Mouse (Mus musculus): ENCODE measurements at regions not wholly inside any gene's neighbourhood (a gene's known extent, or its start where the extent isn't known, plus 50 kb on each side); places are given as distances from the start of the nearest gene placed in this dataset.

DNA sequence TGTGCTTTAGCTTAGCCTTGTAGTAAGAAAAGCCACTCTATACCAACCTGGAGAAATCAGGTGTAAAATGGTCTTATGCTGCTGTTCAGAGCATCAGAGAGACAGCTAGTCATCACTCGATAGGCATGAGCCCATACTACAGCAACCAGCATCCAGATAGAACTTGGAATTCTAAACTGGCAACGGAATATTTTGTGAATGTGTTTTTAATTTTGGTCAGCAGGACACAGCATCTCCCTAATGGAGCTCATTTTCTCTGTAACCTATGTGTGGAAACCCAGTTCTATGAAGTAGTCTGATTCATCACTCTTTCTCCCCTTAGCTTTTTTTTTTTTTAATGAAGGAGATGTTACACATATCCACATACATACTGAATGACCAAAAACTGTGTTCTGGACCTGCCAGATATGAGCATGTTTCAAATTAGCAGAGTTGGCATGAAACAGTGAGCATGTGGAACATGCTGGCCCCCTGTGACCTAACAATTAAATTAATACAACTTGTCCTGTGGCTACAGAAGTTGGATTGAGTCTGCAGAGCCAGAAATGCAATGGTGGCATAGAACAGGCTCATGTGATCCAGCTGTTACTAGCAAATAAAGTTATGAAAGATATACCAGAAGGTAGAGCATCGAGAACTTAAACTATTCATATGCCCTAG is 160.5 kb downstream of the Gipc2 start:
- H3K9me3 ChIP-seq (ENCODE audit: control insufficient read depth, low read length): no peaks in the 10 kb centered on the region
- no peaks in the 10 kb centered on the region for H3K36me3 ChIP-seq (replicated peaks; ENCODE audit: control insufficient read depth, insufficient read depth)
- DNase-seq (ENCODE audit: low spot score) (no peak), ATAC-seq (ENCODE audit: low FRiP score) (no peak)
- H3K27ac ChIP-seq: no peak overlapping the region
- 89% methylated on average over 3 of the region's 3 CpGs for WGBS
- H3K27me3 ChIP-seq (ENCODE audit: control insufficient read depth, insufficient read depth, low read length): no peaks in the 10 kb centered on the region
- no peaks in the 10 kb centered on the region for H3K4me1 ChIP-seq (replicated peaks; ENCODE audit: control insufficient read depth, insufficient read depth, low read length)
- H3K4me3 ChIP-seq (replicated peaks; ENCODE audit: low read length): no peak overlapping the region
- H3K4me2 ChIP-seq (replicated peaks): no peak overlapping the region
- no peak overlapping the region for H3K9ac ChIP-seq

DNA sequence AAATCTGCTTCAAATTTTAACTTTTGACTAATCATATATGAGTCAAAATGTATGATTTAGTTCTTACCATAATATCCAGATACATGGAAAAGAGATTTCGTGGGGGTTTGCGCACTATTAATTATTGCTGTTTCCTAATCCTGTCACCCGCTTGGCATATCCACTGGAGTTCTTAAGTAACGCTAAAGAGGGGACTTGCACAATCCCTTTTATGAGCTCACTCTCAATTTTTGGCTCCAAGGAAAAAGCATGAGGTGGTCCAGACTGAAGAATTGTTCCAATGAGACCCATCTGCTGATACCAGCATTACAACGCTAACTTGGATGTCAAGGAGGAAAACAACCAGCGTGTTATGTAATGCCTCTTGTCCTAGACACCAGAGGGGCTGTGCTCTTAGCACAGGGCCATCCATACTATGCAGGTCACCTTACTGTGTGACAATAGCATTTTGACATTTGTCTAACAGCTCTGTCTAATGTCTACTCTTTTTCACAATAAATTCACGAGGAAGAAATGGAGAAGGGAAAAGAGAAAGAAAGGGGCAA is 161.5 kb downstream of the Gipc2 start:
- ATAC-seq (ENCODE audit: low FRiP score): no peak
- no peaks in the 10 kb centered on the region for H3K27me3 ChIP-seq (ENCODE audit: control insufficient read depth, insufficient read depth, low read length)
- H3K4me3 ChIP-seq (replicated peaks; ENCODE audit: low read length): no peak overlapping the region
- no peaks in the 10 kb centered on the region for H3K36me3 ChIP-seq (replicated peaks; ENCODE audit: control insufficient read depth, insufficient read depth)
- DNase-seq (ENCODE audit: low spot score): no peak
- no peak overlapping the region for H3K27ac ChIP-seq
- no peaks in the 10 kb centered on the region for H3K9me3 ChIP-seq (ENCODE audit: control insufficient read depth, low read length)
- H3K4me2 ChIP-seq (replicated peaks): no peak overlapping the region
- H3K4me1 ChIP-seq (replicated peaks; ENCODE audit: control insufficient read depth, insufficient read depth, low read length): no peaks in the 10 kb centered on the region
- 91% methylated on average over 7 of the region's 7 CpGs for whole genome bisulfite sequencing
- H3K9ac ChIP-seq: no peak overlapping the region

DNA sequence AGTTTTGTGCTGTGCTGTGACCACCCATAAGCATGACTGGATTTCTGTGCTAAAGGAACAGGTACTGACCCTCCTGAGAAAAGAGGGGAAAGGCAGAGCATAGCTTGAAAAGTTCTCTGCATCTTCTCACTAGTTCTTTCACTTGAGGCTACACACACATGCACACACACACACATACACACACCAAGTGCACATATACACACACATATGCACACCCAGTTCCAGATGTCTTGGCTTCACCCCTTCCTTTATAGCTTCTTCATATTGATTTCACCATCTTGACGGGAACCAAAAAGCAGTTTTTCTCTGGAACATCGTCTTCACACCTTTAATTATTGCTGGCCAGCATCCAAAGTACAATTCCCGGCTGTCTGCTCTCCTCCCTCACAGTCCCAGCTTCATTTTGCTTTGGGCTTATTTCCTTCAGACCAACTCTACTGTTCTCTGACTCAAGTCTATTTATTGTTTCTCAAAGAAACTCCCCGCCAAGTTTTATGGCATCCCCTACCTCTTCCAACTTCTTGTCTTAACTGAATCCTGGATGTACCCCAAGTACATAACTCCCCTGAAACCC is 160.2 kb upstream of the Ptgfr start:
- H3K4me1 ChIP-seq (replicated peaks; ENCODE audit: control insufficient read depth, insufficient read depth, low read length): no peaks in the 10 kb centered on the region
- ATAC-seq (ENCODE audit: low FRiP score): no peak

DNA sequence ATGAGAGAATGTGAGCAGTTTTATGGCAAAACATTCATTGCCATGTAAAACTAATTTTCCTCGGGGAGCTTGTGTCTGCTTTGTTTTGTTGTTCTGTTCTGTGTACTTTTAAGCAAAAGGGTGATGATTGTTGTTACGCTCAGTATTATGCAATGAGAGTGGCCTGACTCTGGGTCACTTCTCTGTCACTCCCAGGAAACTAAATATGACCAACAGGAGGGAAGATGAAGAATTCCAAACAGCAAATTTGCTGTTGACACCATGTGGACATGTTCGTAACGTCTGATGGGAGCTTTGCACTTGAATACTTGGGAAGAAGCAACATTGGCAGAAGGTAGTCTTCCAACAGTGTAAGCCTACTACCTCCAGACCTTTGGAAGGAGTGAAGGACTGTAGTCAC is 159.7 kb upstream of the Ptgfr start:
- H3K36me3 ChIP-seq (replicated peaks; ENCODE audit: control insufficient read depth, insufficient read depth): no peaks in the 10 kb centered on the region
- H3K4me3 ChIP-seq (replicated peaks; ENCODE audit: low read length): no peak overlapping the region
- H3K27ac ChIP-seq: no peak overlapping the region
- WGBS: 88% methylated on average over 4 of the region's 4 CpGs
- no peaks in the 10 kb centered on the region for H3K9me3 ChIP-seq (ENCODE audit: control insufficient read depth, low read length)
- no peaks in the 10 kb centered on the region for H3K4me1 ChIP-seq (replicated peaks; ENCODE audit: control insufficient read depth, insufficient read depth, low read length)
- DNase-seq (ENCODE audit: low spot score) (no peak), ATAC-seq (ENCODE audit: low FRiP score) (no peak)
- H3K9ac ChIP-seq: no peak overlapping the region
- H3K27me3 ChIP-seq (ENCODE audit: control insufficient read depth, insufficient read depth, low read length): no peaks in the 10 kb centered on the region
- H3K4me2 ChIP-seq (replicated peaks): no peak overlapping the region

More for the DNA sequence above, 160.2 kb upstream of the Ptgfr start:
- Histone ChIP-seq H3K27me3 (ENCODE audit: control insufficient read depth, insufficient read depth, low read length) (no peaks in the 10 kb centered on the region), H3K36me3 (replicated peaks; ENCODE audit: control insufficient read depth, insufficient read depth) (no peaks in the 10 kb centered on the region), H3K9ac (no peak overlapping the region), H3K9me3 (ENCODE audit: control insufficient read depth, low read length) (no peaks in the 10 kb centered on the region), H3K4me2 (replicated peaks) (no peak overlapping the region), H3K4me3 (replicated peaks; ENCODE audit: low read length) (no peak overlapping the region), H3K27ac (no peak overlapping the region)
- DNase-seq (ENCODE audit: low spot score): no peak
- WGBS: 85% methylated on average over 4 of the region's 4 CpGs

DNA sequence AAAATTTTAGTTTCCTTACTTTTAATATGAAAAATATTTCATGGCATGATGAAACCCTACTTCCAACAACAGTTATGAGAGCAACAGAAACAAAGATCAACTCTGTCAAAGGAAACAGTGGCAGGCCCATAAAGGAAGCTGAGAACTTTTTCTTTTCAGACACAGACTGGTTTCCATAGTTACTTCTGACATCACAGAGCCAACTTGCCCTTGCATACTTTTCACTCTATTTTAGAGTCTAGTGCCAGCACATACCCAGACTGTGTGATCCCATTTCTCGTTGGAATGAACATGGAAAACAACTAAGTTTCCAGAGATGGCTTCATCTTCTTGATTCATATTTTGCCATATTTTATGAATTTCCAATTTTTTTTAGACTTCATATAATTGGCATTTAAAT is 150.8 kb upstream of the Ptgfr start:
- Histone ChIP-seq H3K4me2 (replicated peaks) (no peak overlapping the region), H3K9ac (no peak overlapping the region), H3K36me3 (replicated peaks; ENCODE audit: control insufficient read depth, insufficient read depth) (no peaks in the 10 kb centered on the region), H3K4me1 (replicated peaks; ENCODE audit: control insufficient read depth, insufficient read depth, low read length) (no peaks in the 10 kb centered on the region), H3K9me3 (ENCODE audit: control insufficient read depth, low read length) (no peaks in the 10 kb centered on the region), H3K27ac (no peak overlapping the region), H3K27me3 (ENCODE audit: control insufficient read depth, insufficient read depth, low read length) (no peaks in the 10 kb centered on the region), H3K4me3 (replicated peaks; ENCODE audit: low read length) (no peak overlapping the region)
- WGBS: 73% methylated on average over 1 of the region's 1 CpGs
- DNase-seq (ENCODE audit: low spot score): no peak
- ATAC-seq (ENCODE audit: low FRiP score): no peak

- no peak overlapping the region for H3K4me2 ChIP-seq (replicated peaks)
- DNase-seq (ENCODE audit: low spot score) (no peak), ATAC-seq (ENCODE audit: low FRiP score) (no peak)
- H3K9me3 ChIP-seq (ENCODE audit: control insufficient read depth, low read length): no peaks in the 10 kb centered on the region
- H3K27ac ChIP-seq: no peak overlapping the region
- no peak overlapping the region for H3K9ac ChIP-seq
- H3K36me3 ChIP-seq (replicated peaks; ENCODE audit: control insufficient read depth, insufficient read depth): no peaks in the 10 kb centered on the region
- H3K27me3 ChIP-seq (ENCODE audit: control insufficient read depth, insufficient read depth, low read length): no peaks in the 10 kb centered on the region
- no peaks in the 10 kb centered on the region for H3K4me1 ChIP-seq (replicated peaks; ENCODE audit: control insufficient read depth, insufficient read depth, low read length)
- H3K4me3 ChIP-seq (replicated peaks; ENCODE audit: low read length): no peak overlapping the region
- 76% methylated on average over 1 of the region's 1 CpGs for WGBS
Measured at GRCm38 (mm10) chr3:151978136-151978535, 140.7 kb upstream of the Ptgfr start.

DNA sequence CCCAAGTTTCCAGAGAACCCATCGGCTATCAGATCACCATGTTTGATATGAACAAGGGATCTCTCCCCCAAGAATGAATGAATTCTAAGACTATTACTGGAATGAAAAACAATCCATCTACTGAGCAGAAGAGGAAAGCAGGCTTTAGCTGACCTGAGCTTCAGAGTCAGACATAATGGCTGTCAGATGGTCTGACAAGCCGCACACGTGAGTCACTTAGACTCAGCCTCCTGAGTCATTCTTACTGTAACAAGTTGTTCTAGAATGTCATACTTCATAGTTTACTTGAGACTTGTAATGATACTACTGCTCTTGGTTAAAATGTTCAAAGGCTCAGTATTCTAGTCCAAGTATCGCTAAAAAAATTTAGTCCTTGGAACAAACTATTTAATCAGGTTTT is 140.2 kb upstream of the Ptgfr start:
- no peak for DNase-seq (ENCODE audit: low spot score)
- H3K36me3 ChIP-seq (replicated peaks; ENCODE audit: control insufficient read depth, insufficient read depth): no peaks in the 10 kb centered on the region
- no peak overlapping the region for H3K4me2 ChIP-seq (replicated peaks)
- H3K4me3 ChIP-seq (replicated peaks; ENCODE audit: low read length): no peak overlapping the region
- WGBS: 91% methylated on average over 4 of the region's 4 CpGs
- no peak for ATAC-seq (ENCODE audit: low FRiP score)
- no peaks in the 10 kb centered on the region for H3K4me1 ChIP-seq (replicated peaks; ENCODE audit: control insufficient read depth, insufficient read depth, low read length)
- no peak overlapping the region for H3K27ac ChIP-seq
- no peak overlapping the region for H3K9ac ChIP-seq
- no peaks in the 10 kb centered on the region for H3K9me3 ChIP-seq (ENCODE audit: control insufficient read depth, low read length)
- H3K27me3 ChIP-seq (ENCODE audit: control insufficient read depth, insufficient read depth, low read length): no peaks in the 10 kb centered on the region

GRCm38 (mm10) chr3:151949865-151950264 is 112.4 kb upstream of the Ptgfr start:
- Histone ChIP-seq H3K27ac (no peak overlapping the region), H3K4me3 (replicated peaks; ENCODE audit: low read length) (no peak overlapping the region), H3K36me3 (replicated peaks; ENCODE audit: control insufficient read depth, insufficient read depth) (no peaks in the 10 kb centered on the region), H3K9ac (no peak overlapping the region), H3K4me2 (replicated peaks) (no peak overlapping the region), H3K4me1 (replicated peaks; ENCODE audit: control insufficient read depth, insufficient read depth, low read length) (no peaks in the 10 kb centered on the region), H3K9me3 (ENCODE audit: control insufficient read depth, low read length) (no peaks in the 10 kb centered on the region), H3K27me3 (ENCODE audit: control insufficient read depth, insufficient read depth, low read length) (no peaks in the 10 kb centered on the region)
- DNase-seq (ENCODE audit: low spot score) (no peak), ATAC-seq (ENCODE audit: low FRiP score) (no peak)
- 81% methylated on average over 3 of the region's 3 CpGs for WGBS

DNA sequence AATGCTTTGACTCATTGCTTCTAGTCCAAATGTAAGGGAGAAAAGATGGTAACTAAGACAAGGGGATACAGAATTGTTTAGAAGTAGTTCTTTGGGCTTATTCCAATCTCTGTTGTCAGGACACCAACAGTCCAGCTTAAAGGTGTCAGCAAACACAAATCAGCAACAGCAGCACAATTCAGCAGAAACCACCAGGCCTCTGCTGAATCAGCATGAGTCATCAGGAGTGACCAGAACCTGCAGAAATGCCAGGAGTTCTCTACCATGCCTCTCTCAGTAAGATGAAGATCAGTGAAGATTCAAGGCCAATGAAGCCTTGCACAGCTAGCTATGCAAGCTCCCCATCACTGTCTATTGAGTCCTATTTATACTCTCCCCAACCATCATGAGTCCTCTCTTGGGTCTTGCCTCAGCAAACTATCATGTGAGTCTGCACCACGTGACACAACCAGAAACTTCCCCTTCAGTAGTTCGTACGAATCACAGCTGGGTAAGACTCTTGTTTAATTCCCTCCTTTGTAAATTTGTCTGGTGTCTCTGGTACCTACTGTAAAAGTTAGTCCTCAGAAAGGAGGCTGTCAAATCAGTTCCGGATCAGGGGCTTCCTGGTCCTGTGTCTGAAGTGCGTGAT is 110.7 kb upstream of the Ptgfr start:
- Histone ChIP-seq H3K9ac (no peak overlapping the region), H3K27me3 (ENCODE audit: control insufficient read depth, insufficient read depth, low read length) (no peaks in the 10 kb centered on the region), H3K4me2 (replicated peaks) (no peak overlapping the region), H3K4me3 (replicated peaks; ENCODE audit: low read length) (no peak overlapping the region), H3K27ac (no peak overlapping the region), H3K4me1 (replicated peaks; ENCODE audit: control insufficient read depth, insufficient read depth, low read length) (no peaks in the 10 kb centered on the region), H3K36me3 (replicated peaks; ENCODE audit: control insufficient read depth, insufficient read depth) (no peaks in the 10 kb centered on the region), H3K9me3 (ENCODE audit: control insufficient read depth, low read length) (no peaks in the 10 kb centered on the region)
- DNase-seq (ENCODE audit: low spot score) (no peak), ATAC-seq (ENCODE audit: low FRiP score) (no peak)
- WGBS: 90% methylated on average over 5 of the region's 5 CpGs
